Mouse (Mus musculus): ENCODE data around the gene Rap1gds1.

DNA sequence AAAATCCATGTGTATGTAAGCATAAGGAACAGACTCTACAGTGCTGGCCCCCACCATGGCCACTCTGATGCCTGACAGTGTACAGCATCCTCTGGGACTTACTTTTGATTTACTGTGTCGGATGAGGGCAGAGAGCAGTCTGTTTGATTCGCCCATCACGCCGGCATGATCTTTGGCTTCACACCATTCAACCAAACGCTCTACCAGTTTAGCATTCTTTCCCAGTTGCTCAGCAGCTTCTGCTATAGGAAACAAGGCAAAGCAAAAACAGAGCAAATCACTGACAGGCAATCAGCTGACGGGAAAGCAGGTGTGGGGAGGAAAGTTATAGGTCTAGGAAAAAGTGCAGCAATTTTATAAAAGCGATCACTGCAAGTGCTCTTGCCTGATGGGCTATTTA, 119.8 kb downstream of the Rap1gds1 start:
- TF ChIP-seq POLR2A (IDR thresholded peaks at IDR 0.05; ENCODE audit: insufficient read length, low read depth) (no peak), MAX (IDR thresholded peaks at IDR 0.05; ENCODE audit: low read depth) (no peak), MYOD1 (IDR thresholded peaks at IDR 0.05; ENCODE audit: control insufficient read depth in 1 of 3, insufficient read length in 2 of 3, low read depth in 2 of 3) (no peak)

Data from myocyte (in vitro differentiated cells).